Mouse (Mus musculus): ENCODE data around the gene Qsox1. TPM values are rescaled to one million over a fixed set of nuclear protein-coding genes. Genes with fewer than 3 reads are reported as not detected.

Gene Qsox1
- 16.1 and 16.6 TPM in 2 replicates for polyA plus RNA-seq (2016; fragmentation: Nextera tagmentation; extraction: Ambion mirVana)

DNA sequence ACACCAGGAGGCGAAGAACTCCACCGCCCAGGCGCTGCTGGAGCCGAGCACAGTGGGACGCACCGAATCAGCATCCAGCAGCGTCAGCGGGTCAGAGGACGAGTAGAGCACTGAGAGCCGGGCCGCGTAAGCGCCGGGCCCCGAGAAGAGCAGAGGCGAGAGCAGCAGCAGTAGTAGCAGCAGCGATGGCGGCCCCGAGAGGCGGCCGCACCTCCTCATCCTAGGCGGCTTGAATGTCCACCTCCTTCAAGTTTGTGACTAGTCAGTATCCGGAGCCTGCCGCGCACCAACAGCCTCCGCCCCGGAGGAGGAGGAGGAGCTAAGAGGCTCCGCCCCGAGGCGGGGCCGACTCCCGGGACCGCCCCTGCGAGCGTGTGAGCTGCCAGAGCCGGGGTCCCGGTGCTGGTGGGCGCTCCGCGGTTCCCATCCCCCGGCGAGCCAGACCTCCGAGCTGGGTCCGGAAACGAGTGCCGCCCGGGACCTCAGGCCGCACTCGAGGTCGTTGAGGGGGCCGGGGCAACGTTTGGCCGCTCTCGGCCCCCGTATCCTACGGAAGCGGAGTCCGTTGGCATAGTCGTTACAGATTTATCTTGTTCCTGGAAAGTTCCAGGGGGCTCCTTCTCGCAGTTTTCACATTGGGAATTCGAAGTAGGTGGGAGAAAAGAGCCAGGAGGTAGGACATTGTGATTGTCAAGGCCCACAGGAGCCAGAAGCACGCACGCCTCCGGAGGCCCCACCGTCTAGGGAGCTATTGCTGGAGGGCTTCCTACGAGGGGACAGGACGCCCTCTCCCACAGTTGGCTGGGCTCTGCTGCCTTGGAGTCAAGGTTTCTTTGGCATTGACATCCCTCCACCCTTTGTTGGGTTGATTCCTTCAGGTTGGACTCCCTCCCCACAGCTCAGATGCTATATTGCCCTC lies at the start of gene Qsox1:
Qsox1 (minus strand) TSS at position 309 of the 919 bp plus-strand sequence.
- 0 out of 2 replicates have a peak, but pooled peaks cover 3% of the 10 kb centered on the region for H3K27me3 ChIP-seq
- peak; percentile 95 for ATAC-seq (ENCODE audit: low FRiP score)
- peaks cover 20% of the 10 kb centered on the region for H3K4me1 ChIP-seq
- H3K36me3 ChIP-seq (replicated peaks), result no peaks in the 10 kb centered on the region
- H3K9ac ChIP-seq, result peak within 1 kb of the TSS; percentile 61
- H3K4me2 ChIP-seq, result peak within 1 kb of the TSS; percentile 84
- no peak within 1 kb of the TSS for H3K27ac ChIP-seq
- H3K9me3 ChIP-seq, result no peaks in the 10 kb centered on the region
- 1% methylated on average over 67 of the region's 67 CpGs for WGBS
- H3K4me3 ChIP-seq (replicated peaks), result peak within 1 kb of the TSS; percentile 59

GRCm38 (mm10) chr1:155854926-155855702 lies 42.4 kb upstream of the Qsox1 start:
- Histone ChIP-seq H3K4me2 (no peak overlapping the region), H3K4me3 (replicated peaks) (no peak overlapping the region), H3K27ac (no peak overlapping the region), H3K4me1 (no peaks in the 10 kb centered on the region), H3K27me3 (no peaks in the 10 kb centered on the region), H3K36me3 (replicated peaks) (peaks cover 55% of the 10 kb centered on the region), H3K9ac (no peak overlapping the region), H3K9me3 (no peaks in the 10 kb centered on the region)
- ATAC-seq (ENCODE audit: low FRiP score), result no peak
- 89% methylated on average over 7 of the region's 7 CpGs for WGBS

- Histone ChIP-seq H3K27ac (no peak overlapping the region), H3K36me3 (replicated peaks) (peaks cover 49% of the 10 kb centered on the region), H3K4me1 (no peaks in the 10 kb centered on the region), H3K4me3 (replicated peaks) (no peak overlapping the region), H3K4me2 (no peak overlapping the region), H3K27me3 (no peaks in the 10 kb centered on the region), H3K9ac (no peak overlapping the region), H3K9me3 (no peaks in the 10 kb centered on the region)
- no peak for ATAC-seq (ENCODE audit: low FRiP score)
- 97% methylated on average over 5 of the region's 5 CpGs for WGBS
Measured at GRCm38 (mm10) chr1:155853009-155853408, 40.3 kb upstream of the Qsox1 start.

DNA sequence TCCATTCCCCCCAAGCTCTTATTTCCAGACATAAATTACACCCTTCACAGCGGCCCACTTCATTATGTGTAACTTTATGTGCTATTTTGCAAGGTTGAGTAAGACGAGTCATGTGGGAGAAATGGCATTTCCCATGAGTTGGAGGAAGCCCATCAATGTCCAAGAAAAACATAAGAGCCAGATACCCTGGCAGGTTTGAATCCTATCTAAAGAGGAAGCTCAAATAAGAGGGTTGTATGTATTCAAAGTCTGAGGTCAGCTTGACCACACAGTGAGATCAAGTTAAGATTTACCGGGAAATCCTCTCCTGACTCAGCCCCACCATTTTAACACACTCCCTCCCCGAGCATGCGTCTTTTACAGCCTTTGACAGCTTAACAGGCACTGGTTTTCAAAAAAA lies 31.5 kb upstream of the Qsox1 start:
- H3K27ac ChIP-seq, result no peak overlapping the region
- no peak overlapping the region for H3K9ac ChIP-seq
- no peaks in the 10 kb centered on the region for H3K27me3 ChIP-seq
- no peaks in the 10 kb centered on the region for H3K4me1 ChIP-seq
- H3K36me3 ChIP-seq (replicated peaks), result peaks cover 33% of the 10 kb centered on the region
- no peak overlapping the region for H3K4me3 ChIP-seq (replicated peaks)
- WGBS, result 87% methylated on average over 5 of the region's 5 CpGs
- ATAC-seq (ENCODE audit: low FRiP score), result no peak
- H3K4me2 ChIP-seq, result no peak overlapping the region
- no peaks in the 10 kb centered on the region for H3K9me3 ChIP-seq

DNA sequence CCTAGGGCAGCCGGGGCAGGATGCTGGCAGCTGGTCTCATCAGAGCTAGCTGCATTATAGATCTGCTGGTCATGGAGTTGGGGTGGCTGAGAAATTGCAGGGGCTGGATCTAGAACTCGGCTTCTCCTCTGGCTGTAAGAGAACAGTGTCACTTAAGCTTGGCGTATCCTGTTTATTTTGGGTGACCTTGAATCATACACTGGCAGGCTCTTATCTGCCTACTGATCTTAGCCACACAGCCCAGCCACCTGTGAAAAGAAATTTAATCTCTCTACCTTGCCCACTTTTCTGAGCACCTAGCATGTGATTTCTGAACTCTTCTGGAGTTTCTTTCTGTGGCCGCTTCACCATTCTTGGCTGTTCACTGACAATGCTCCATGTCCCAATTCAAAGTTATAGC lies 30.8 kb upstream of the Qsox1 start:
- H3K27me3 ChIP-seq, result no peaks in the 10 kb centered on the region
- no peak overlapping the region for H3K4me3 ChIP-seq (replicated peaks)
- ATAC-seq (ENCODE audit: low FRiP score), result no peak
- H3K9ac ChIP-seq, result no peak overlapping the region
- no peak overlapping the region for H3K27ac ChIP-seq
- H3K4me1 ChIP-seq, result no peaks in the 10 kb centered on the region
- H3K4me2 ChIP-seq, result no peak overlapping the region
- no peaks in the 10 kb centered on the region for H3K9me3 ChIP-seq
- peaks cover 30% of the 10 kb centered on the region for H3K36me3 ChIP-seq (replicated peaks)
- WGBS, result 93% methylated on average over 4 of the region's 4 CpGs

GRCm38 (mm10) chr1:155835667-155836066 lies 23.0 kb upstream of the Qsox1 start:
- no peak overlapping the region for H3K4me2 ChIP-seq
- no peaks in the 10 kb centered on the region for H3K27me3 ChIP-seq
- H3K4me3 ChIP-seq (replicated peaks), result no peak overlapping the region
- no peak for ATAC-seq (ENCODE audit: low FRiP score)
- H3K36me3 ChIP-seq (replicated peaks), result 0 out of 2 replicates have a peak, but pooled peaks cover under 1% of the 10 kb centered on the region
- no peaks in the 10 kb centered on the region for H3K4me1 ChIP-seq
- H3K9ac ChIP-seq, result no peak overlapping the region
- no peaks in the 10 kb centered on the region for H3K9me3 ChIP-seq
- 77% methylated on average over 2 of the region's 2 CpGs for WGBS
- H3K27ac ChIP-seq, result no peak overlapping the region

GRCm38 (mm10) chr1:155833610-155834009 lies 20.9 kb upstream of the Qsox1 start:
- Histone ChIP-seq H3K9me3 (no peaks in the 10 kb centered on the region), H3K9ac (no peak overlapping the region), H3K27ac (no peak overlapping the region), H3K27me3 (no peaks in the 10 kb centered on the region), H3K36me3 (replicated peaks) (no peaks in the 10 kb centered on the region), H3K4me2 (no peak overlapping the region), H3K4me3 (replicated peaks) (no peak overlapping the region), H3K4me1 (no peaks in the 10 kb centered on the region)
- no peak for ATAC-seq (ENCODE audit: low FRiP score)
- 88% methylated on average over 9 of the region's 9 CpGs for WGBS

DNA sequence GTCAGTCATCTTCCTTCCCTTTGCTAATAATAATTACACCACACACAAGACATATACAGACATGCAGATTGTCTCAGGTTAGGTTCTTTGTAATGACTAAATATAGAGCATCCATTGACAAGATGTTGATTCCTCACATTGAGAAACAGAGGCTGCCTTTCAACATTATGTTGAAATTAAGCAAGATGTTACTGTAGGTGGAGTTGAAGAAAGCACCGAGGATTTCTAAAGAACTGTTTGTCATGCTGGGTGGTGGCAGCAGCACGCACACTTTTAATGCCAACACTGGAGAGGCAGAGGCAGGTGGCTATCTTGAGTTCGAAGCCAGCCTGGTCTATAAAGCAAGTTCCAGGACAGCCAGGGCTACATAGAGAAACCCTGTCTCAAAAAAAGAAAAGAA lies 19.3 kb upstream of the Qsox1 start:
- H3K27me3 ChIP-seq, result no peaks in the 10 kb centered on the region; the same call in 1 of the 2 replicates
- H3K9me3 ChIP-seq, result no peaks in the 10 kb centered on the region
- ATAC-seq (ENCODE audit: low FRiP score), result no peak
- no peak overlapping the region for H3K9ac ChIP-seq
- H3K36me3 ChIP-seq (replicated peaks), result no peaks in the 10 kb centered on the region
- H3K4me3 ChIP-seq (replicated peaks), result no peak overlapping the region
- no peaks in the 10 kb centered on the region for H3K4me1 ChIP-seq
- H3K27ac ChIP-seq, result no peak overlapping the region
- no peak overlapping the region for H3K4me2 ChIP-seq
- 93% methylated on average over 3 of the region's 3 CpGs for WGBS

DNA sequence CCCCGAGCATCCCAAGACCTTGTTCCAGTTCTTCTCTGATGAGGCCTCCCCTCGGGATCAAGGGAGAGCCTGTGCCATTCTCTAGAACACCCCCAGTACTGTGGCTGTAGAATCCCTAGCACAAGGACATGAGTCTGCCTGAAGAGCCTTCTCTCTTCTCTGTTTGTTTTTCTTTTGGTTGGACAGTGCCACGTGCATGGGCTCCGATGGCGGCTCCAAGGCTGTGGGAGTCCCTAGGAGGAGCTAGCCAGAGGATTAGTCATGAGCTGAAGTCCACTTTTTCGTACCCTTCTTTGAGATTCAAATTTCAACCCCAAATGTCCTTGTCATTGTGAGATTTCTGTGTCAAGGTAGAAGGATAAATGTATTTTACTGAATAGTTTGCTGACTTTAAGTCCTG lies 18.2 kb upstream of the Qsox1 start:
- ATAC-seq (ENCODE audit: low FRiP score), result no peak
- Histone ChIP-seq H3K4me2 (no peak overlapping the region), H3K27ac (no peak overlapping the region), H3K27me3 (no peaks in the 10 kb centered on the region; the same call in 1 of the 2 replicates), H3K4me3 (replicated peaks) (no peak overlapping the region), H3K36me3 (replicated peaks) (no peaks in the 10 kb centered on the region), H3K9me3 (no peaks in the 10 kb centered on the region), H3K9ac (no peak overlapping the region), H3K4me1 (no peaks in the 10 kb centered on the region)
- 78% methylated on average over 6 of the region's 6 CpGs for WGBS

DNA sequence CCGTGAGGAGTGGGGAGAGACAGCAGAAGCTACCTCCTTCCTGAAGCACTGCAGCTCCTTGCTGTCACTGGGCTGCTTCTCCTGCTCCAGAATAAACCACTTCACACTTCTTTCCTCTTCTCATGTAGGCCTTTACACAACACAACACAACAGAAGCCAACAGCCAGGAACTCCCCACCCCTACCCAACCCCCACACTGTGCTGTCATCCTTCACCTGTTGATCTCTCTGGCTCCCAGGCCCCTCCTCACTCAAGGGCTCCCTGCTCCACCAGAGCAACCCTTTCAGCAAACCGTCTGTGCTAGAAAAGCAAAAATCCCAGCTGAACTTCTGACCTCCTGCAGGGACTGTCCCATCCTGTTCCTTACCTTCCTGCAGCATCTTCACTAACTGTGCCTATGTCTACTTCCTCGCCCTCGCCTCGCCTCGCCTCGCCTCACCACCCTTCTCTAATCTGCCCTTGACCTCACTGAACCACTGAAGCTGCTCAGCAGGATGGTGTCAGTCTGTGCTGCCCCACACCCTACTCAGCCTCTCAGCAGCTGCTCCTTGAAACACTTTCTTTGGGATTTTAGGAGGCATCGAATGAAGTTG lies 15.1 kb upstream of the Qsox1 start:
- Histone ChIP-seq H3K27ac (no peak overlapping the region), H3K9me3 (no peaks in the 10 kb centered on the region), H3K27me3 (no peaks in the 10 kb centered on the region; the same call in 1 of the 2 replicates), H3K4me1 (no peaks in the 10 kb centered on the region), H3K36me3 (replicated peaks) (no peaks in the 10 kb centered on the region), H3K9ac (no peak overlapping the region), H3K4me2 (no peak overlapping the region), H3K4me3 (replicated peaks) (no peak overlapping the region)
- no peak for ATAC-seq (ENCODE audit: low FRiP score)
- WGBS, result 68% methylated on average over 8 of the region's 8 CpGs

- ATAC-seq (ENCODE audit: low FRiP score), result no peak
- H3K27me3 ChIP-seq, result no peaks in the 10 kb centered on the region; the same call in 1 of the 2 replicates
- H3K4me1 ChIP-seq, result no peaks in the 10 kb centered on the region
- no peak overlapping the region for H3K4me3 ChIP-seq (replicated peaks)
- no peaks in the 10 kb centered on the region for H3K9me3 ChIP-seq
- H3K27ac ChIP-seq, result no peak overlapping the region
- 64% methylated on average over 5 of the region's 5 CpGs for WGBS
- H3K9ac ChIP-seq, result no peak overlapping the region
- no peaks in the 10 kb centered on the region for H3K36me3 ChIP-seq (replicated peaks)
- no peak overlapping the region for H3K4me2 ChIP-seq
Measured at GRCm38 (mm10) chr1:155826803-155827395, 14.2 kb upstream of the Qsox1 start.

Measured in forebrain, embryonic 12.5 days (tissue).